Mouse (Mus musculus) liver, embryonic 11.5 days (tissue): ENCODE measurements around the gene Rad54l. TPM values are rescaled to one million over a fixed set of nuclear protein-coding genes. Genes with fewer than 3 reads are reported as not detected.

Experiments
- ATAC-seq: fragments of 200-750 bp; cut with Nextera tagmentation; replicated peaks from 2 replicates; pipeline ENCODE4 v1.8.0; 2017; ENCODE audit warnings: moderate number of reproducible peaks, mild to moderate bottlenecking, moderate TSS enrichment, moderate library complexity; ENCODE audit not compliant: low FRiP score
- DNase-seq: peaks from one replicate; pipeline ENCODE4 v3.0.0-alpha.2; 2017; ENCODE audit warnings: low spot score
- H3K27ac ChIP-seq: fragments of 300-500 bp; sonication (generic); 2 replicates; pipeline ENCODE4 v1.5.1; 2014; ENCODE audit warnings: mild to moderate bottlenecking, low read depth, low read length, control low read depth
- H3K27me3 ChIP-seq: fragments of 300-500 bp; sonication (generic); replicated peaks from 2 replicates; pipeline ENCODE4 v1.6.1; 2014; ENCODE audit warnings: low read length, mixed read lengths; ENCODE audit not compliant: control insufficient read depth, insufficient read depth
- H3K36me3 ChIP-seq: fragments of 300-500 bp; sonication (generic); 2 replicates; pipeline ENCODE4 v1.6.1; 2014; ENCODE audit warnings: mild to moderate bottlenecking, low read length, moderate library complexity, mixed read lengths; ENCODE audit not compliant: control insufficient read depth, insufficient read depth
- H3K4me1 ChIP-seq: fragments of 300-500 bp; sonication (generic); replicated peaks from 2 replicates; pipeline ENCODE4 v1.6.1; 2014; ENCODE audit warnings: low read length, mixed read lengths; ENCODE audit not compliant: control insufficient read depth, insufficient read depth
- H3K4me2 ChIP-seq: fragments of 300-500 bp; sonication (generic); 2 replicates; pipeline ENCODE4 v1.6.1; 2014; ENCODE audit warnings: mild to moderate bottlenecking, control low read depth, moderate library complexity
- H3K4me3 ChIP-seq: fragments of 300-500 bp; sonication (generic); 2 replicates; pipeline ENCODE4 v1.5.1; 2014; ENCODE audit warnings: low read depth, low read length, control low read depth
- H3K9ac ChIP-seq: fragments of 300-500 bp; sonication (generic); 2 replicates; pipeline ENCODE4 v1.6.1; 2014; ENCODE audit warnings: low read depth, low read length, control low read depth
- H3K9me3 ChIP-seq: fragments of 300-500 bp; sonication (generic); 2 replicates; pipeline ENCODE4 v1.6.1; 2016; ENCODE audit warnings: low read length, inconsistent platforms, mixed read lengths; ENCODE audit not compliant: control insufficient read depth
- WGBS: fragments of 180-500 bp; shearing (Covaris S2); extraction: QIAGEN DNeasy Blood & Tissue Kit; methylation state at CpG from one replicate; pipeline ENCODE4 v1.1.7; 2014; 5-methylcytosine and 5-hydroxymethylcytosine counted together
- polyA plus RNA-seq: library from polyadenylated mRNA; unstranded; fragments of >200 nt; fragmentation: Nextera tagmentation; extraction: Ambion mirVana; gene quantifications from 2 replicates; pipeline ENCODE4 v1.2.1, GENCODE M21; 2014

Rad54l gene
- polyA plus RNA-seq, 1 experiment from 2014 or later = 59.4 TPM

DNA sequence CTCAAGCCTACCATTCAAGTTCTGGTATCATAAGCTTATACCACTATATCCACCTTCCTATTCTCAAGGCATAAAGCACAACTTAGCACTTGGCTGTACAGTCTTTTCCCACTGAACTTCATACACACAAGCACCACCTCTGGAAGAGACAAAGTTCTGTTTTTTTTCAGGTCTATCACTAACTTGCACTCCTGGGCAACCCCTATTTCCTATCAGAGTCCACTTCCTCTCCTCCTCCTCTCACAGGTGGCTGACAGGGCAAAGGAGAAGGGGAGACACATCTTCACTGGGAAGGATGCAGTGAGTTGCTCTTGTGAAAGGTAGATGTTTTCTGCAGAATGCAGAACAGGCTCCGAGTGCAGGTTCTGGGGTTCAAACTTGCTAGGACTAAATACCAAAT, 75.8 kb downstream of the Rad54l start:
- 86% methylated on average over 1 of the region's 1 CpGs for WGBS

DNA sequence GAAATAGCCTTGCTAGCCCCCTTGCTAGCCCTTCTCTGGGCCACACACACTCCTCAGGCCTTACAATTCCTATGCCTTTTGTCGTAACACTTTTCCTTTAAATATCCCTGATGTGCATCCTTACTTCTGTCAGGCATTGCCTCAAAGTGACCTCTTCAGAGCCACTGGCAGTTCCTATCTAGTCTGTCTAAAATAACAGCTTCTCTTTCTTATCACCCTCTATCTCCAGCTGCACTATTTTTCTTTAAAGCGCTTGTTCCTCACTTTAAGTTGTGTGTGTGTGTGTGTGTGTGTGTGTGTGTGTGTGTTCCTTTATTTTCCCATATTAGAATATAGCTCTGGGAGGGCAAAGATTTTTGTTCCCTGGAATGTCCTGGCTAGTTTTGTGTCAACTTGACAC, 76.9 kb downstream of the Rad54l start:
- DNase-seq = no peak
- Histone ChIP-seq H3K27me3 (no peaks in the 10 kb centered on the region), H3K36me3 (0 out of 2 replicates have a peak, but pooled peaks cover 2% of the 10 kb centered on the region), H3K4me3 (no peak overlapping the region), H3K9ac (no peak overlapping the region), H3K9me3 (no peaks in the 10 kb centered on the region), H3K4me1 (no peaks in the 10 kb centered on the region), H3K4me2 (no peak overlapping the region), H3K27ac (no peak overlapping the region)
- ATAC-seq = no peak
- 89% methylated on average over 2 of the region's 2 CpGs for WGBS

More for the DNA sequence above, 75.8 kb downstream of the Rad54l start:
- Histone ChIP-seq H3K9ac (no peak overlapping the region), H3K27me3 (no peaks in the 10 kb centered on the region), H3K4me2 (no peak overlapping the region), H3K4me3 (no peak overlapping the region), H3K4me1 (peaks cover 3% of the 10 kb centered on the region; the same call in 1 of the 2 replicates), H3K27ac (no peak overlapping the region), H3K9me3 (no peaks in the 10 kb centered on the region), H3K36me3 (0 out of 2 replicates have a peak, but pooled peaks cover 2% of the 10 kb centered on the region)
- ATAC-seq (no peak), DNase-seq (no peak)

Other genes starting within 250 kb of the Rad54l start
- not detected in 2 replicates for gene Kncn, start 239.3 kb downstream of the Rad54l start, polyA plus RNA-seq
- not detected in 2 replicates for gene 6430628N08Rik, start 233.0 kb downstream of the Rad54l start, polyA plus RNA-seq
- gene Dmbx1, start 183.8 kb downstream of the Rad54l start, polyA plus RNA-seq = not detected in 2 replicates
- gene Faah, start 105.8 kb downstream of the Rad54l start, polyA plus RNA-seq = 3.9 and 4.7 TPM in 2 replicates
- 17.8 and 19.5 TPM in 2 replicates for gene Nsun4, start 69.8 kb downstream of the Rad54l start, polyA plus RNA-seq
- gene Uqcrh, start 48.6 kb downstream of the Rad54l start, polyA plus RNA-seq = 483 and 529 TPM in 2 replicates
- 67.6 and 70.8 TPM in 2 replicates for gene Lrrc41, start 48.4 kb downstream of the Rad54l start, polyA plus RNA-seq
- gene Pomgnt1, start 150 bp upstream of the Rad54l start, polyA plus RNA-seq = 32.8 and 37.7 TPM in 2 replicates
- 0.64 and 1.1 TPM in 2 replicates for gene Lurap1, start 27.6 kb upstream of the Rad54l start, polyA plus RNA-seq
- gene Tspan1, start 43.9 kb upstream of the Rad54l start, polyA plus RNA-seq = 0.11 TPM in 1 of 2 replicates, not detected in the other
- gene 1700042G07Rik, start 49.7 kb upstream of the Rad54l start, polyA plus RNA-seq = not detected in 2 replicates
- not detected in 2 replicates for gene Gm49337, start 49.7 kb upstream of the Rad54l start, polyA plus RNA-seq
- gene Pik3r3, start 97.9 kb upstream of the Rad54l start, polyA plus RNA-seq = 6.3 and 6.7 TPM in 2 replicates